Mouse (Mus musculus) stomach, embryonic 15.5 days (tissue): ENCODE measurements around the gene Psmc5. TPM values are rescaled to one million over a fixed set of nuclear protein-coding genes. Genes with fewer than 3 reads are reported as not detected.

Experiments used
- polyA plus RNA-seq: library from polyadenylated mRNA; unstranded; fragments of >200 nt; fragmentation: Nextera tagmentation; extraction: Ambion mirVana; gene quantifications from 2 replicates; pipeline ENCODE4 v1.2.1, GENCODE M21; 2015

The Psmc5 gene
- polyA plus RNA-seq, 1 experiment from 2014 or later: 242 TPM

Other genes with a start within 250 kb of the Psmc5 start
- gene Kcnh6, start 248.0 kb upstream of the Psmc5 start, polyA plus RNA-seq: 0.80 and 1.3 TPM in 2 replicates
- gene Dcaf7, start 219.3 kb upstream of the Psmc5 start, polyA plus RNA-seq: 54.6 and 57.6 TPM in 2 replicates
- 9.8 and 11.5 TPM in 2 replicates for gene Taco1, start 190.1 kb upstream of the Psmc5 start, polyA plus RNA-seq
- gene Map3k3, start 171.5 kb upstream of the Psmc5 start, polyA plus RNA-seq: 18.0 and 19.5 TPM in 2 replicates
- gene Gm10840, start 95.3 kb upstream of the Psmc5 start, polyA plus RNA-seq: not detected in 2 replicates
- gene Limd2, start 95.3 kb upstream of the Psmc5 start, polyA plus RNA-seq: 117 and 136 TPM in 2 replicates
- gene Strada, start 54.0 kb upstream of the Psmc5 start, polyA plus RNA-seq: 16.7 and 18.6 TPM in 2 replicates
- gene Ccdc47, start 39.8 kb upstream of the Psmc5 start, polyA plus RNA-seq: 92.1 and 95.0 TPM in 2 replicates
- gene Ddx42, start 39.2 kb upstream of the Psmc5 start, polyA plus RNA-seq: 58.1 and 66.2 TPM in 2 replicates
- 49.7 and 56.5 TPM in 2 replicates for gene Ftsj3, start 75 bp upstream of the Psmc5 start, polyA plus RNA-seq
- gene Smarcd2, start 16.8 kb downstream of the Psmc5 start, polyA plus RNA-seq: 70.2 and 78.3 TPM in 2 replicates
- 0.27 and 0.28 TPM in 2 replicates for gene Tcam1, start 20.5 kb downstream of the Psmc5 start, polyA plus RNA-seq
- not detected in 2 replicates for gene Gh, start 45.7 kb downstream of the Psmc5 start, polyA plus RNA-seq
- 3.5 and 3.7 TPM in 2 replicates for gene Cd79b, start 58.6 kb downstream of the Psmc5 start, polyA plus RNA-seq
- 0.03 and 0.05 TPM in 2 replicates for gene Scn4a, start 97.1 kb downstream of the Psmc5 start, polyA plus RNA-seq
- gene Prr29, start 109.3 kb downstream of the Psmc5 start, polyA plus RNA-seq: 0.31 and 0.66 TPM in 2 replicates
- 35.3 and 38.5 TPM in 2 replicates for gene Icam2, start 131.9 kb downstream of the Psmc5 start, polyA plus RNA-seq
- 7.5 and 9.4 TPM in 2 replicates for gene Ern1, start 231.7 kb downstream of the Psmc5 start, polyA plus RNA-seq